In the genomic region with DNA sequence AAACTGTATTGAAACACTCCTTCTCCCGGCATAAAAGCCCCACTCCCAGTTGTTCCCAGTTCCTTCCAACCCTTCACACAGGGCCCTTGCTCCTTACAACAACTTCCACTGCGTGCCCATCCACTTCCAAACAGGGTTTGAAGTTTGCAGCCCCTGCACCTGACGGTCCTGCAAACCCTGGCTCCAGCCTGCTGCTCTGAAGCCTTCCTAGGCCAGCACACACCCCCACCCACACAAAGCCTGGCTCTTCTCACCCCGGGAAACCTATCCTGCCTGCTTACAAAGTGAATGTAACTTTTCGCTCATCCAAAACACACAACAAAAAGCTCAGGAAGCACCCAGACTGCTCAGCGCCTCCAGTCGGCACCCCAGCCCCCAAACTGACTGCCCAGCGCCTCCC, we compare ENCODE assay signal across 15 mouse cellular contexts. TPM values are rescaled to one million over a fixed set of nuclear protein-coding genes. Genes with fewer than 3 reads are reported as not detected.
DNase-seq lines count a peak whose midpoint lies in the region; ATAC-seq and TF ChIP-seq lines count a peak whose summit lies in the region.
"Had no signal": no experiment of that assay in that cellular context is flagged by ENCODE, and none has a peak within 500 bp of the region (broad histone marks: within the 10 kb centered on the region; RNA-seq: fewer than 3 reads in every experiment).

No protein-coding gene starts in this region.

- WGBS in kidney, embryonic 14.5 days: 5% methylated on average over 8 of the region's 8 CpGs
- WGBS in hindbrain, postnatal 0 days: 10% methylated on average over 8 of the region's 8 CpGs
- whole genome bisulfite sequencing in cerebellum, adult 2 months: 14% methylated on average over 8 of the region's 8 CpGs

- intact Hi-C loops in gastrocnemius, adult 2 months (cut with DNase I): no loop called here

- peak overlapping the region; percentile 19 for H3K4me2 ChIP-seq in kidney, embryonic 14.5 days (replicated peaks; ENCODE audit: low read depth, low read length)
- H3K4me2 ChIP-seq in hindbrain, postnatal 0 days (ENCODE audit: low read depth, low read length): 0 out of 2 replicates have a peak overlapping the region, but pooled peaks have one; percentile 7
- H3K4me2 ChIP-seq: forebrain, embryonic 13.5 days; hindbrain, embryonic 15.5 days had no signal

- H3K4me1 ChIP-seq in kidney, embryonic 14.5 days (ENCODE audit: control insufficient read depth, insufficient read depth, low read length): 0 out of 2 replicates have a peak, but pooled peaks cover 4% of the 10 kb centered on the region
- peaks cover 39% of the 10 kb centered on the region for H3K4me1 ChIP-seq in E14TG2a.4 (replicated peaks; ENCODE audit: low read depth, low read length)
- 0 out of 2 replicates have a peak, but pooled peaks cover 7% of the 10 kb centered on the region for H3K4me1 ChIP-seq in hindbrain, postnatal 0 days (ENCODE audit: insufficient read depth, low read length)
- H3K4me1 ChIP-seq in cerebellum, adult 2 months (ENCODE audit: control insufficient read depth, insufficient read depth, low read length): 0 out of 2 replicates have a peak, but pooled peaks cover 3% of the 10 kb centered on the region

- TF ChIP-seq CTCF in gastrocnemius, adult 2 months (IDR thresholded peaks at IDR 0.05): no peak
- no peak for TF ChIP-seq CTCF in E14TG2a.4 (conservative IDR thresholded peaks at IDR 0.05; ENCODE audit: low read length)
- TF ChIP-seq CTCF in hindbrain, postnatal 0 days (IDR thresholded peaks at IDR 0.05; ENCODE audit: low read depth): no peak
- TF ChIP-seq CTCF in cerebellum, adult 2 months (IDR thresholded peaks at IDR 0.05; ENCODE audit: borderline replicate concordance, insufficient read depth, low read depth, low read length): no peak

- no peak overlapping the region for H3K9ac ChIP-seq in kidney, embryonic 14.5 days (ENCODE audit: low read depth, low read length)
- no peak overlapping the region for H3K9ac ChIP-seq in hindbrain, postnatal 0 days (replicated peaks; ENCODE audit: low read length)
- H3K9ac ChIP-seq: forebrain, embryonic 13.5 days; hindbrain, embryonic 15.5 days had no signal

- ATAC-seq in kidney, embryonic 14.5 days (ENCODE audit: low FRiP score, low TSS enrichment): no peak
- ATAC-seq in hindbrain, postnatal 0 days: no peak
- ATAC-seq: activated CD4-positive, CD25-positive, alpha-beta regulatory T cell, adult 4 months; forebrain, embryonic 13.5 days had no signal

- H3K4me3 ChIP-seq in gastrocnemius, adult 2 months: peak overlapping the region; percentile 45
- peak overlapping the region; percentile 18 for H3K4me3 ChIP-seq in kidney, embryonic 14.5 days (ENCODE audit: low read length)
- peak overlapping the region; percentile 20; the same call in 1 of the 2 replicates for H3K4me3 ChIP-seq in E14TG2a.4 (replicated peaks; ENCODE audit: low read length)
- no peak overlapping the region for H3K4me3 ChIP-seq in hindbrain, postnatal 0 days (ENCODE audit: low read length)
- no peak overlapping the region for H3K4me3 ChIP-seq in cerebellum, adult 2 months (replicated peaks; ENCODE audit: insufficient read depth, low read depth, low read length)
- H3K4me3 ChIP-seq: forebrain, embryonic 13.5 days; hindbrain, embryonic 15.5 days had no signal

- no peaks in the 10 kb centered on the region for H3K9me3 ChIP-seq in kidney, embryonic 14.5 days (ENCODE audit: control insufficient read depth, low read length)
- no peaks in the 10 kb centered on the region for H3K9me3 ChIP-seq in E14TG2a.4 (ENCODE audit: low read length)
- no peaks in the 10 kb centered on the region for H3K9me3 ChIP-seq in hindbrain, postnatal 0 days (ENCODE audit: low read length)
- H3K9me3 ChIP-seq: forebrain, embryonic 13.5 days; hindbrain, embryonic 15.5 days had no signal

- no peaks in the 10 kb centered on the region for H3K36me3 ChIP-seq in kidney, embryonic 14.5 days (ENCODE audit: control insufficient read depth, insufficient read depth, low read length)
- no peaks in the 10 kb centered on the region for H3K36me3 ChIP-seq in E14TG2a.4 (ENCODE audit: insufficient read depth, low read length)
- H3K36me3 ChIP-seq in hindbrain, postnatal 0 days (ENCODE audit: insufficient read depth, low read length): no peaks in the 10 kb centered on the region
- H3K36me3 ChIP-seq: hindbrain, embryonic 15.5 days had no signal

- no peak for TF ChIP-seq POLR2A in cerebellum, adult 2 months (IDR thresholded peaks at IDR 0.05; ENCODE audit: borderline replicate concordance, insufficient read depth, low read length)

- H3K27ac ChIP-seq in gastrocnemius, adult 2 months: peak overlapping the region; percentile 8; the same call in 1 of the 2 replicates
- H3K27ac ChIP-seq in kidney, embryonic 14.5 days (ENCODE audit: low read depth, low read length): no peak overlapping the region
- no peak overlapping the region for H3K27ac ChIP-seq in hindbrain, postnatal 0 days
- no peak overlapping the region for H3K27ac ChIP-seq in cerebellum, adult 2 months (ENCODE audit: insufficient read depth, low read length)
- H3K27ac ChIP-seq: forebrain, embryonic 13.5 days; hindbrain, embryonic 15.5 days had no signal

- H3K27me3 ChIP-seq in kidney, embryonic 14.5 days (ENCODE audit: control insufficient read depth, insufficient read depth, low read length): peaks cover 34% of the 10 kb centered on the region
- peaks cover 65% of the 10 kb centered on the region for H3K27me3 ChIP-seq in E14TG2a.4 (ENCODE audit: insufficient read depth, low read length)
- H3K27me3 ChIP-seq in hindbrain, postnatal 0 days (ENCODE audit: insufficient read depth, low read length): peaks cover 21% of the 10 kb centered on the region; the same call in 1 of the 2 replicates
- H3K27me3 ChIP-seq in cerebellum, adult 2 months (ENCODE audit: control insufficient read depth, insufficient read depth, low read length): peaks cover 3% of the 10 kb centered on the region; the same call in 1 of the 2 replicates

- no peak for DNase-seq in gastrocnemius, adult 2 months
- no peak for DNase-seq in gastrocnemius, postnatal 25 days
- no peak for DNase-seq in kidney, adult 11 months
- no peak for DNase-seq in hindbrain, postnatal 0 days (ENCODE audit: low spot score)
- DNase-seq in cerebellum, adult 2 months: no peak
- no peak for DNase-seq in spleen, adult 12 weeks (ENCODE audit: low spot score)
- DNase-seq: cerebellum, postnatal 25 days; lung, adult 2 months; thymus, postnatal 36 days had no signal

RNA-seq across cellular contexts. Expression of a gene that starts 37.1 kb away (rescaled TPM):
- 1 to 10 TPM; 7.3 to 9.5 TPM for total RNA-seq in gastrocnemius, adult 2 months (2021)
- total RNA-seq in gastrocnemius, postnatal 25 days (2021): 1 to 10 TPM; 6.7 to 9.2 TPM
- polyA plus RNA-seq in kidney, embryonic 14.5 days (2014; fragmentation: Nextera tagmentation; extraction: Ambion mirVana): 12.2 and 16.4 TPM in 2 replicates
- 94.5 and 101 TPM in 2 replicates for total RNA-seq in hindbrain, postnatal 0 days (2014; rRNA removed)
- polyA plus RNA-seq in hindbrain, postnatal 0 days (2015; fragmentation: Nextera tagmentation; extraction: Ambion mirVana): 36.3 and 36.7 TPM in 2 replicates
- 19.3 TPM in 2 replicates for polyA plus RNA-seq in cerebellum, adult 2 months (2012; rRNA removed)
- total RNA-seq: megakaryocyte-erythroid progenitor cell, adult 5-6 weeks had no signal
- polyA plus RNA-seq: activated CD4-positive, CD25-positive, alpha-beta regulatory T cell, adult 4 months had no signal

Comparison
In these comparisons a context has a peak if more than half of its experiments do, and no peak if none do; other contexts are left out.
1. H3K4me3 ChIP-seq: peak in gastrocnemius, adult 2 months (single experiment), kidney, embryonic 14.5 days (single experiment) and E14TG2a.4 (single experiment); none in hindbrain, postnatal 0 days (single experiment) and cerebellum, adult 2 months (single experiment).